Mouse (Mus musculus): ENCODE data around the gene Dpf2. TPM values are rescaled to one million over a fixed set of nuclear protein-coding genes. Genes with fewer than 3 reads are reported as not detected.
A peak's percentile ranks its signal among the peaks of the same experiment; 100 is the strongest.
"Not testable (repeated sequence)": the region's sequence is repeated elsewhere in the genome, so short reads cannot be mapped to it uniquely, and the experiment has no call there.

Gene Dpf2
- polyA plus RNA-seq, 1 experiment from 2014 or later: 117 TPM

- no peaks in the 10 kb centered on the region for H3K9me3 ChIP-seq
- ATAC-seq (ENCODE audit: low read depth): no peak
- H3K27ac ChIP-seq (replicated peaks): no peak overlapping the region
- H3K27me3 ChIP-seq: no peaks in the 10 kb centered on the region
- no peak overlapping the region for H3K4me3 ChIP-seq
- no peak overlapping the region for H3K4me2 ChIP-seq
- peaks cover 13% of the 10 kb centered on the region; the same call in 1 of the 2 replicates for H3K36me3 ChIP-seq
- H3K4me1 ChIP-seq (replicated peaks): peaks cover 18% of the 10 kb centered on the region
- 79% methylated on average over 3 of the region's 3 CpGs for WGBS
- no peak overlapping the region for H3K9ac ChIP-seq
Observed at GRCm38 (mm10) chr19:5887234-5887815, 25.5 kb downstream of the Dpf2 start.

DNA sequence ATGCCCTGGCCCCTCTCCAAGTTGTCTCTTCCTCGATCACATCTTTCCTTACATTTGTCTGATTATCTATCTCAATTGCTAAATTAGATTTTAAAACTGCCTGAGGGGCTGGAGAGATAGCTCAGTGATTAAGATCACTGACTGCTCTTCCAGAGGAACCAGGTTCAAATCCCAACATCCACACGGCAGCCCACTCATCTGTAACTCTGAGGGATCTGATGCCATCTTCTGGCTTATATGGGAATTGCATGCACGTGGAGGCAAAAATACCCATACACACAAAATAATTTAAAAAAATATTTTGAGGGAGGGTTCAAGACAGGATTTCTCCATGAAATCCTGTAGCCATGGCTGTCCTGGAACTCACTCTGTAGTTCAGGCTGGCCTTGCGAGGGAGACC, 27.0 kb downstream of the Dpf2 start:
- no peak for ATAC-seq (ENCODE audit: low read depth)
- H3K4me3 ChIP-seq: no peak overlapping the region
- WGBS: 61% methylated on average over 4 of the region's 4 CpGs
- no peak overlapping the region for H3K27ac ChIP-seq (replicated peaks)
- peaks cover 7% of the 10 kb centered on the region for H3K4me1 ChIP-seq (replicated peaks)
- H3K9me3 ChIP-seq: no peaks in the 10 kb centered on the region
- H3K27me3 ChIP-seq: no peaks in the 10 kb centered on the region
- H3K9ac ChIP-seq: no peak overlapping the region
- H3K36me3 ChIP-seq: 0 out of 2 replicates have a peak, but pooled peaks cover 3% of the 10 kb centered on the region
- H3K4me2 ChIP-seq: no peak overlapping the region

DNA sequence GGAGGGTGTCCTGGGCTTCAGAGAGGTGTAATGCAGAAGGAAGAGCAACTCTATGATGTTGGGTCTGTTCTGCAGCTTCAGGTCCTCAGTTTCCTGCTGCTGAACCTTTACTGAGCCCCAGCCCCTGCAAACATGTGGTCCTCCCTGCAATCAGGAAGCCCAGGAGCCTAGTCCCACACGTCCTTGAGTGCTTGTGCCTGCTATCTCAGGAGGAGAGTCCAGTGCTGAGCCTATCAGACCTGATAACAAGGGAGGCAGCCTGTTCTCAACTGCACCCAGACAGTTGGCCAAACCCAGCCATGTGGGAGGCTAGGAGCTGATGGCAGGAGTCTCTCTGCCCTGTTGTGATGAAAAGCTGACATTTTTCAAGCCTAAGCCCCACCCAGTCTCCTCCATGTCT, 28.9 kb downstream of the Dpf2 start:
- no peak overlapping the region for H3K4me3 ChIP-seq
- H3K27ac ChIP-seq (replicated peaks): no peak overlapping the region
- no peaks in the 10 kb centered on the region for H3K36me3 ChIP-seq
- no peak overlapping the region for H3K4me2 ChIP-seq
- H3K4me1 ChIP-seq (replicated peaks): no peaks in the 10 kb centered on the region
- H3K27me3 ChIP-seq: no peaks in the 10 kb centered on the region
- no peak for ATAC-seq (ENCODE audit: low read depth)
- H3K9ac ChIP-seq: no peak overlapping the region
- no peaks in the 10 kb centered on the region for H3K9me3 ChIP-seq
- 86% methylated on average over 1 of the region's 1 CpGs for WGBS

- not testable (repeated sequence) for H3K4me3 ChIP-seq; H3K27me3 ChIP-seq; H3K9me3 ChIP-seq; ATAC-seq (ENCODE audit: low read depth); H3K36me3 ChIP-seq; H3K9ac ChIP-seq; H3K4me2 ChIP-seq; H3K27ac ChIP-seq (replicated peaks)
- 85% methylated on average over 5 of the region's 5 CpGs for WGBS
- H3K4me1 ChIP-seq (replicated peaks): peaks cover 12% of the 10 kb centered on the region
Observed at GRCm38 (mm10) chr19:5882079-5882478, 30.7 kb downstream of the Dpf2 start.

DNA sequence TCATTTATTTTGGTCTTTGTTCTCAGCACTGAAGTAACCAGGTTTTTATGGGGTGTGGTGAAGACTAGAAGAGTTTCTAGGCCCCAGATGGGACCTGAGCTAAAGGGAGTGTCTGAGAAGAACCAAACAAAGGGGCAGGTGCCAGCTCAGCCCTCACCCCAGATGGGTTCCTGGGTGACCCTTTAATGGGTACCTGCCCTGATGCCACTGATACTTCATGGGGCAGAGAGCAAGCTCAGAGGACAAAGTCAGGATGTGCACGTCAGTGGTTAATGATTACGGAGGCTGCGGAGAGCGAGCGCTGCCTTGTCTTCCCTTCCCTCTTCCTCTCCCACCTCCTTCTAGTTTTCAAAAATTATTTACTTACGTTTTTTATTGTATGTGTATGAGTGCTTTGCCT, 31.7 kb downstream of the Dpf2 start:
- Histone ChIP-seq H3K27ac (replicated peaks) (no peak overlapping the region), H3K9me3 (no peaks in the 10 kb centered on the region), H3K9ac (no peak overlapping the region), H3K4me2 (no peak overlapping the region), H3K4me1 (replicated peaks) (peaks cover 12% of the 10 kb centered on the region), H3K27me3 (no peaks in the 10 kb centered on the region), H3K4me3 (no peak overlapping the region), H3K36me3 (no peaks in the 10 kb centered on the region)
- WGBS: 90% methylated on average over 6 of the region's 6 CpGs
- ATAC-seq (ENCODE audit: low read depth): no peak

DNA sequence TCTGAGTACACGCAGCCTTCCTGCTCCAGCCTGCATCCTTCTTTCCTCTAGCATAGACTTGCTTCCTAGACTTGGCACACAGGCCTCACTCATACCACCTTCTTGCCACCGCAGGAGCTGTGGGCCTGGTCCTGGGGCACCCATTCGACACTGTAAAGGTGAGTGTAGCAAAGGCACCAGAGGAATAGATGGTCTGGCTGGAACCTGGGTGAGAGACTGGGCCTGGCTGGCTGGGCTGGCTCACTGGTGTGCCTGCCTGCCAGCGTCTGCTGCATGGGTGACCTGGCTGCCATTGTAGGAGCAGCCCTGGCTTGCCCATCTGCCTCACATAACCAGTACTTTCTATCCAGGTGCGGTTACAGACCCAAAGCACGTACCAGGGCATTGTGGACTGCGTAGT, 33.1 kb downstream of the Dpf2 start:
- no peak overlapping the region for H3K4me2 ChIP-seq
- ATAC-seq (ENCODE audit: low read depth): no peak
- WGBS: 92% methylated on average over 7 of the region's 7 CpGs
- H3K4me3 ChIP-seq: no peak overlapping the region
- H3K9me3 ChIP-seq: no peaks in the 10 kb centered on the region
- no peak overlapping the region for H3K27ac ChIP-seq (replicated peaks)
- H3K4me1 ChIP-seq (replicated peaks): peaks cover 18% of the 10 kb centered on the region
- H3K36me3 ChIP-seq: no peaks in the 10 kb centered on the region
- H3K9ac ChIP-seq: no peak overlapping the region
- H3K27me3 ChIP-seq: no peaks in the 10 kb centered on the region

DNA sequence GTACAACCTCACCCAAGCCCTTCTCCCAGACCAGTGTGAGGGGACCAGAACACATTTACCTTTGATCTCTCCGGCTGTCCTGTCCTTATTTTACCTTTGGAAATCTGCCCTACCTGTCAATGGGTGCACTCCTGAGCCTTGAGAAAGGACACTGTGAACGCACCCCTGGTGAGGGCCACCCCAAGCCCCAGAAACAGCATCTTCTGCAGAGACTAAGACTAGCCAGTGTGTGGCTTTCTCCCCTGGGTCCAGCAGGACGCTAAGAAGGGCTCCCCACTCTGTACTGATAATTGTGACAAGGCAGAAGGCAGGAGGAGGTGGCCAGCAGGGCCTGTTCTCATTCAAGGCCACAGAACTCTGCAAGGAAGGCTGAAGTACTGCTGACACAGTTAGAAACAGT, 33.9 kb downstream of the Dpf2 start:
- Histone ChIP-seq H3K4me3 (no peak overlapping the region), H3K9me3 (no peaks in the 10 kb centered on the region), H3K27ac (replicated peaks) (no peak overlapping the region), H3K4me1 (replicated peaks) (peaks cover 26% of the 10 kb centered on the region), H3K36me3 (no peaks in the 10 kb centered on the region), H3K9ac (no peak overlapping the region), H3K27me3 (no peaks in the 10 kb centered on the region), H3K4me2 (no peak overlapping the region)
- WGBS: 86% methylated on average over 3 of the region's 3 CpGs
- no peak for ATAC-seq (ENCODE audit: low read depth)

DNA sequence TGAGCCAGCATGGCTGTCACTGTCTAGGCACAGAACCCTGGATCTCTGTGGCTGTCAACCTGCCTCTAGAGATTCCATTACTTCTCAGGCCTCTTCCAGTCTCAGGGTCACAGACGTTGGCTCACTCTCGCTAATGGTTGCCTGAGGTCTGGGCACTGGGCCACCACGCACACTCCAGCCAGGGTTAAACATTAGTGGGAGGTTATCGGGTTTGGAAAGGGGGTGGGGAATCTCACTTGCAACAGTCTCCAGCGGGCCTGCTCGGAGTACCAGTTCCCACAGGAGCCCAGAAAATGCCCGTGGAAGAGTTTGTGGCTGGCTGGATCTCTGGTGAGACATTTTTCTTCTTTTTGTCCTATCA, 34.5 kb downstream of the Dpf2 start:
- no peaks in the 10 kb centered on the region for H3K36me3 ChIP-seq
- 79% methylated on average over 7 of the region's 7 CpGs for WGBS
- no peaks in the 10 kb centered on the region for H3K27me3 ChIP-seq
- H3K9me3 ChIP-seq: no peaks in the 10 kb centered on the region
- H3K27ac ChIP-seq (replicated peaks): no peak overlapping the region
- H3K4me3 ChIP-seq: no peak overlapping the region
- no peak for ATAC-seq (ENCODE audit: low read depth)
- peak overlapping the region; percentile 28 for H3K4me2 ChIP-seq
- H3K9ac ChIP-seq: peak overlapping the region; percentile 41; the same call in 1 of the 2 replicates
- peaks cover 32% of the 10 kb centered on the region for H3K4me1 ChIP-seq (replicated peaks)

DNA sequence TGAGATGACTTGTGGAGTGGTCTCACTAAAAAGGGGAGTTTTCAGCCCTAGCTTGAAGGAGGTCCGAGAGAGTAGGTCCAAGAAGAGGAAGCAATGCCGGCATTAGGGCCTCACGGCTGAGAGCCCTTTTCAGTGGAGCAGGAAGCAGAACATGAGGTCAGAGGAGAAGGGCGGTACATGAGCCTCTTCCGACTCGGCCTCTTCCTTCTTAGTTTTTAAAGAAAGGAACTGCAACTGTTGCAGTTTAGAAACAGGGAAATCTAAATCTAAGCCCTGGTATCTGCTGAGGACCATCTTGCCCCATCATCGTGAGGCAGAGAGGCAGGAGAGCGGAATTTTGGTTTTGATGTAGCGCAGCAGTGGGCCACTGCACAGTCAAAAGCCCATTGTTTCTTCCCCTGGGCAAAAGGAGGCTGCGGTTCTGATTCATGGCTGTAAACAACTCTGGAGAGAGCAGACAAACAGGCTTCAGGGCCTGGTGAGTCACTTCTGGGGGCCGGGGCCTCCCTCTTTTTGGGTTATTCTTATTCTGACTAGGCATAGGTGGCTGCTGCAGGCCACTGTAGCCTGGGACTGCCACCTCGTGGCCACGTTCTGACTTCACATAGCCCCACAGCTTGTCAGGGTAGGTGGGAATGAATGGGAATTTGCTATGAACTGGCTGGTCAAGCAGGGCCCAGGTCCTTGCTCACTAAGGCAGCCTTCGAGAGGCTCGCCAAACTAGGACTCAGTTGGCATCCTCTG, 35.0 kb downstream of the Dpf2 start, which contains the start of gene Slc25a45:
Gene Slc25a45, plus strand, starts transcription at position 191 of the 744 bp plus-strand sequence.
- Histone ChIP-seq H3K36me3 (no peaks in the 10 kb centered on the region), H3K9me3 (no peaks in the 10 kb centered on the region), H3K4me3 (no peak within 1 kb of the TSS), H3K9ac (peak within 1 kb of the TSS; percentile 41), H3K27me3 (no peaks in the 10 kb centered on the region), H3K27ac (replicated peaks) (peak within 1 kb of the TSS; percentile 59; the same call in 1 of the 2 replicates), H3K4me2 (peak within 1 kb of the TSS; percentile 28), H3K4me1 (replicated peaks) (peaks cover 38% of the 10 kb centered on the region)
- WGBS: 44% methylated on average over 15 of the region's 15 CpGs
- no peak for ATAC-seq (ENCODE audit: low read depth)

DNA sequence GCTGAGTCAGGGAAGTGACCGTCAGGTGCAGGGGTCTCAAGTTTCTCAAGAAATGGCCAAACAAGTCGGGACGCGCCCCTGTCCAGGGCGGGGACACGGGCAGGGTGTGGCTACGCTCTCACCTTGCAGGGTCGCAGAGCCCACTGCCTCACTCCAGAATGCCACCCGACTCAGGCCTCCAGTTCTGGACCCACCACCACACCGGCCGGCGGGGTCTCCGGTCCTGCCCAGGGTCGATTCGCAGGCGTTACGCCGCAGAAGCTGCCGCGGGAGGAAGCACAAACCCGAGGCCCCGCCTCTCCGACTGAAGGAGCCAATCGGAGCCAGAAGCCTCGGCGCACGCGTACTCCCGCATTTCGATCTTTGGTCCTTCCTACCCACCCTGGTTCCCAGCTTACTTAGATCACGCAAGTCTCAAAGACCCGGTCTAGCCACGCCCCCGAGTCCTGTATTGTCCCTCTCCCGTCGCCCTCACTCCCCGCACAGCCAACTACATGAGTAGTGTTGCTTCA, 37.8 kb downstream of the Dpf2 start, which contains the start of gene Frmd8:
Gene Frmd8, minus strand, starts transcription at position 306 of the 512 bp plus-strand sequence.
- H3K4me1 ChIP-seq (replicated peaks): peaks cover 62% of the 10 kb centered on the region
- H3K27me3 ChIP-seq: no peaks in the 10 kb centered on the region
- peak within 1 kb of the TSS; percentile 86 for H3K9ac ChIP-seq
- H3K4me3 ChIP-seq: peak within 1 kb of the TSS; percentile 69
- H3K9me3 ChIP-seq: no peaks in the 10 kb centered on the region
- H3K27ac ChIP-seq (replicated peaks): peak within 1 kb of the TSS; percentile 78
- peaks cover 5% of the 10 kb centered on the region; the same call in 1 of the 2 replicates for H3K36me3 ChIP-seq
- peak; percentile 89 for ATAC-seq (ENCODE audit: low read depth)
- H3K4me2 ChIP-seq: peak within 1 kb of the TSS; percentile 80
- WGBS: under 1% methylated on average over 37 of the region's 37 CpGs

- Histone ChIP-seq H3K4me3 (peak overlapping the region; percentile 69), H3K4me2 (peak overlapping the region; percentile 80), H3K9ac (peak overlapping the region; percentile 86), H3K27me3 (no peaks in the 10 kb centered on the region), H3K27ac (replicated peaks) (no peak overlapping the region), H3K4me1 (replicated peaks) (peaks cover 62% of the 10 kb centered on the region), H3K36me3 (peaks cover 9% of the 10 kb centered on the region), H3K9me3 (no peaks in the 10 kb centered on the region)
- WGBS: 12% methylated on average over 13 of the region's 13 CpGs
- ATAC-seq (ENCODE audit: low read depth): no peak; the same call in 1 of the 2 replicates
Observed at GRCm38 (mm10) chr19:5874391-5874968, 38.3 kb downstream of the Dpf2 start.

DNA sequence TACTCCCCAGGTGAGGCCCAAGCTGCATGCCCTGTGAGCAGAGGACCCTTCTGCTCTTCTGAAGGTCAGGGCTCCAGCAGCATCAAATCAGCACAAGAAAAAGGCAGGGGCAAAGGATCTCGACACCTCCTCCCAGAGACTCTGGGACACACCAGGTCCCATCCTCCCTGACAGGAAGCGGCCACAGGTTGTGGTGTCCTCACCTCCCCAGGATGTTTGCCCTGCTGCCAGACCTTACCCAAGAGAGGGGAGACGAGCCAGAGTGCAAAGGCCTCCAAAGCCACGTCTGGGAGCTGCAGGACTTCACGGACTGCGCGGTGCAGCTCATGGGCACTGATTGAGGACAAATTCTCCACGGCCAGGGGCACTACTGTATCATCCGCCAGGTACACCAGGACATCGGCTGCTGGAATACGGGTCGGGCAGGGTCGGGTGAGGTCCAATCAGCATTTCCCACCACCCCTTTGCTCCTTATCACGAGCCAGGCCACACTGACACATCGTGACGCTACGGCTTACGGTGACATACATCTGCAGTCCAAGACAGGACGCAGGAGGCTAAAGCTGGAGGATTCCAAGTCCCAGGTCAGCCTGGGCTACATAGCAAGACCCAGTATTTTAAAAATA, 39.8 kb downstream of the Dpf2 start:
- H3K9me3 ChIP-seq: no peaks in the 10 kb centered on the region
- 0 out of 2 replicates have a peak overlapping the region, but pooled peaks have one; percentile 86 for H3K9ac ChIP-seq
- no peaks in the 10 kb centered on the region for H3K27me3 ChIP-seq
- peaks cover 23% of the 10 kb centered on the region for H3K36me3 ChIP-seq
- no peak overlapping the region for H3K4me3 ChIP-seq
- H3K4me2 ChIP-seq: no peak overlapping the region
- WGBS: 90% methylated on average over 19 of the region's 19 CpGs
- ATAC-seq (ENCODE audit: low read depth): no peak
- H3K27ac ChIP-seq (replicated peaks): no peak overlapping the region
- H3K4me1 ChIP-seq (replicated peaks): peaks cover 57% of the 10 kb centered on the region
